Mouse (Mus musculus) heart, adult 2 months (tissue): Measurements from ENCODE around the gene Grifin.

Experiments used
- CTCF ChIP-seq: fragments of 200-600 bp; IDR thresholded peaks from 2 replicates; pipeline ENCODE4 v1.8.1; 2022; ENCODE audit warnings: antibody characterized with exemption, mild to moderate bottlenecking, moderate library complexity
- EP300 ChIP-seq: fragments of 200-500 bp; IDR thresholded peaks from 2 replicates; pipeline ENCODE4 v1.6.1; 2011; ENCODE audit warnings: low read depth, low read length, control low read depth; ENCODE audit not compliant: insufficient read depth

GRCm38 (mm10) chr5:140596927-140597588 is 32.2 kb upstream of the Grifin start:
- TF ChIP-seq CTCF (no peak), EP300 (peak; percentile 38; the same call in 1 of the 2 replicates)
